Mouse (Mus musculus): Measurements from ENCODE around the gene Fzd9. TPM values are rescaled to one million over a fixed set of nuclear protein-coding genes. Genes with fewer than 3 reads are reported as not detected.

Fzd9 gene
- total and polyA plus RNA-seq, 3 experiments = not detected

GRCm38 (mm10) chr5:135256166-135256565 lies 5.1 kb upstream of the Fzd9 start:
- Histone ChIP-seq H3K36me3 (replicated peaks in 1 of 2; ENCODE audit: control insufficient read depth in 1 of 2, insufficient read depth in 1 of 2, low read length in 1 of 2) (no peaks in the 10 kb centered on the region), H3K27me3 (replicated peaks) (peaks cover 6% of the 10 kb centered on the region), H3K9me3 (replicated peaks; ENCODE audit: low read length) (peaks cover 13% of the 10 kb centered on the region), H3K4me3 (replicated peaks in 1 of 3; ENCODE audit: low read depth in 2 of 3, low read length in 2 of 3, poor library complexity in 1 of 3) (no peak overlapping the region), H3K4me2 (ENCODE audit: insufficient read depth, low read depth, poor library complexity, severe bottlenecking) (no peak overlapping the region), H3K27ac (ENCODE audit: insufficient read depth, low read depth) (no peak overlapping the region), H3K79me2 (replicated peaks; ENCODE audit: control insufficient read depth, extremely low read depth, insufficient read depth, poor library complexity, severe bottlenecking) (no peaks in the 10 kb centered on the region), H3K9ac (ENCODE audit: insufficient read depth, low read depth) (no peak overlapping the region), H3K4me1 (ENCODE audit: control insufficient read depth in 1 of 2, insufficient read depth in 2 of 2) (no peaks in the 10 kb centered on the region)
- in situ Hi-C loops (cut with MboI; ENCODE audit: low pct_ligation_motif_present, low pct_unique_long_range_greater_than_20kb, low sequenced_read_pairs) (no loop called here), dilution Hi-C loops (cut with MboI; ENCODE audit: extremely low pct_ligation_motif_present, extremely low pct_unique_long_range_greater_than_20kb, low sequenced_read_pairs) (no loop called here)
- DNase-seq (ENCODE audit: extremely low read depth) = no peak
- TF ChIP-seq E2F4 (IDR thresholded peaks at IDR 0.05; ENCODE audit: insufficient replicate concordance, low read depth, low read length) = no peak
- no peak for TF ChIP-seq PAX5 (IDR thresholded peaks at IDR 0.05; ENCODE audit: low read length)
- no peak for TF ChIP-seq KAT2A (IDR thresholded peaks at IDR 0.05; ENCODE audit: insufficient replicate concordance, low read length)
- no peak for TF ChIP-seq ZKSCAN1 (IDR thresholded peaks at IDR 0.05; ENCODE audit: borderline replicate concordance, low read depth, low read length)
- TF ChIP-seq HCFC1 (IDR thresholded peaks at IDR 0.05; ENCODE audit: low read depth, low read length) = no peak
- no peak for TF ChIP-seq ELF1 (IDR thresholded peaks at IDR 0.05; ENCODE audit: low read depth, low read length)
- no peak for TF ChIP-seq ETS1 (conservative IDR thresholded peaks at IDR 0.05; ENCODE audit: low read depth, low read length)
- no peak for TF ChIP-seq MXI1 (IDR thresholded peaks at IDR 0.05; ENCODE audit: low read depth, low read length)
- no peak for TF ChIP-seq SMC3 (IDR thresholded peaks at IDR 0.05; ENCODE audit: low read depth, low read length)
- no peak for TF ChIP-seq IRF4 (IDR thresholded peaks at IDR 0.05; ENCODE audit: low read depth, low read length)
- TF ChIP-seq NELFE (IDR thresholded peaks at IDR 0.05; ENCODE audit: low read depth, low read length) = no peak
- no peak for TF ChIP-seq BHLHE40 (IDR thresholded peaks at IDR 0.05; ENCODE audit: low read depth, low read length)
- TF ChIP-seq MAFK (IDR thresholded peaks at IDR 0.05; ENCODE audit: insufficient replicate concordance, low read length) = no peak
- no peak for TF ChIP-seq TBP (conservative IDR thresholded peaks at IDR 0.05; ENCODE audit: low read depth, low read length)
- TF ChIP-seq POLR2AphosphoS2 (IDR thresholded peaks at IDR 0.05; ENCODE audit: low read depth, low read length) = no peak
- no peak for TF ChIP-seq NRF1 (IDR thresholded peaks at IDR 0.05; ENCODE audit: low read depth, low read length)
- no peak for TF ChIP-seq MEF2A (IDR thresholded peaks at IDR 0.05; ENCODE audit: borderline replicate concordance, low read depth, low read length)
- no peak for TF ChIP-seq USF1 (IDR thresholded peaks at IDR 0.05; ENCODE audit: low read depth, low read length)
- TF ChIP-seq JUND (conservative IDR thresholded peaks at IDR 0.05; ENCODE audit: low read depth, low read length) = no peak
- TF ChIP-seq JUN (IDR thresholded peaks at IDR 0.05; ENCODE audit: insufficient read depth, low read depth, low read length) = no peak

- no peak overlapping the region for H3K4me2 ChIP-seq (ENCODE audit: insufficient read depth, low read depth, poor library complexity, severe bottlenecking)
- H3K4me3 ChIP-seq (replicated peaks in 1 of 3; ENCODE audit: low read depth in 2 of 3, low read length in 2 of 3, poor library complexity in 1 of 3) = no peak overlapping the region
- H3K36me3 ChIP-seq (replicated peaks in 1 of 2; ENCODE audit: control insufficient read depth in 1 of 2, insufficient read depth in 1 of 2, low read length in 1 of 2) = peaks cover 0 to 19% of the 10 kb centered on the region in 2 experiments
- TF ChIP-seq HCFC1 (IDR thresholded peaks at IDR 0.05; ENCODE audit: low read depth, low read length) (no peak), POLR2AphosphoS2 (IDR thresholded peaks at IDR 0.05; ENCODE audit: low read depth, low read length) (no peak), POLR2A (IDR thresholded peaks at IDR 0.05; ENCODE audit: low read depth, low read length) (no peak), USF2 (conservative IDR thresholded peaks at IDR 0.05; ENCODE audit: low read depth, low read length) (no peak), MXI1 (IDR thresholded peaks at IDR 0.05; ENCODE audit: low read depth, low read length) (no peak), ETS1 (conservative IDR thresholded peaks at IDR 0.05; ENCODE audit: low read depth, low read length) (no peak), MAZ (IDR thresholded peaks at IDR 0.05; ENCODE audit: low read depth, low read length) (no peak), RCOR1 (conservative IDR thresholded peaks at IDR 0.05; ENCODE audit: low read depth, low read length) (no peak)
- no peaks in the 10 kb centered on the region for H3K4me1 ChIP-seq (ENCODE audit: control insufficient read depth in 1 of 2, insufficient read depth in 2 of 2)
- in situ Hi-C loops (cut with MboI; ENCODE audit: low pct_ligation_motif_present, low pct_unique_long_range_greater_than_20kb, low sequenced_read_pairs) (no loop called here), dilution Hi-C loops (cut with MboI; ENCODE audit: extremely low pct_ligation_motif_present, extremely low pct_unique_long_range_greater_than_20kb, low sequenced_read_pairs) (no loop called here)
- no peak overlapping the region for H3K9ac ChIP-seq (ENCODE audit: insufficient read depth, low read depth)
- H3K27ac ChIP-seq (ENCODE audit: insufficient read depth, low read depth) = no peak overlapping the region
- peaks cover 2% of the 10 kb centered on the region for H3K27me3 ChIP-seq (replicated peaks)
- DNase-seq (ENCODE audit: extremely low read depth) = no peak
- peaks cover 35% of the 10 kb centered on the region for H3K9me3 ChIP-seq (replicated peaks; ENCODE audit: low read length)
- no peaks in the 10 kb centered on the region for H3K79me2 ChIP-seq (replicated peaks; ENCODE audit: control insufficient read depth, extremely low read depth, insufficient read depth, poor library complexity, severe bottlenecking)
Observed at GRCm38 (mm10) chr5:135253741-135254401, 2.8 kb upstream of the Fzd9 start.
